Mouse (Mus musculus): Measurements from ENCODE around the gene Suclg2. TPM values are rescaled to one million over a fixed set of nuclear protein-coding genes. Genes with fewer than 3 reads are reported as not detected.

Suclg2 gene
- polyA plus RNA-seq, 1 experiment from 2014 or later: 18.3 TPM

DNA sequence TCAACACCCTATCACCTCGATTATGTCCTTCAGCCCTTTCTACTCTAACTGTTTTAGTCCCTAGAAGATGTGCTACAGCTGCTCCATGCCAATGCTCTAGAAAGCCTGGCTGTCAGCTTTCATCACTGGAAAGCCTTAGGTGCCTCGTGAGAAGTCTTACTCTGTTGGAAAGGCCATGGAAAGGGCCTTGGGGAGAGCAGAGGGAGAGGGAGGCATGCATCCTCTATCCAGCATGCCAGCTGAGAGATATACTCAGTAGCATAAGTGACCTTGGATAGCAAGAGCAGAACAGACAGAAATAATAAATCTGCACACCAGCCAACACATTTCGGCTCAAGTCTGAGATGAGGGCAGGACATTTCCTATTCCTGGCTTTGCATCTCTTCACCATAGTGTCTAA, 173.3 kb downstream of the Suclg2 start:
- no peaks in the 10 kb centered on the region for H3K36me3 ChIP-seq (ENCODE audit: control insufficient read depth, insufficient read depth, low read length)
- no peak overlapping the region for H3K27ac ChIP-seq (ENCODE audit: low read depth, low read length)
- no peak overlapping the region for H3K9ac ChIP-seq (ENCODE audit: low read depth, low read length)
- H3K27me3 ChIP-seq (replicated peaks; ENCODE audit: control insufficient read depth, insufficient read depth, low read length): no peaks in the 10 kb centered on the region; the same call in none of the 2 replicates
- H3K4me3 ChIP-seq (ENCODE audit: low read length): no peak overlapping the region
- H3K9me3 ChIP-seq (ENCODE audit: control insufficient read depth, low read length): no peaks in the 10 kb centered on the region
- 78% methylated on average over 3 of the region's 3 CpGs for WGBS
- ATAC-seq: no peak
- no peaks in the 10 kb centered on the region; the same call in 1 of the 2 replicates for H3K4me1 ChIP-seq (ENCODE audit: control insufficient read depth, insufficient read depth, low read depth, low read length)
- H3K4me2 ChIP-seq (ENCODE audit: low read length): no peak overlapping the region

DNA sequence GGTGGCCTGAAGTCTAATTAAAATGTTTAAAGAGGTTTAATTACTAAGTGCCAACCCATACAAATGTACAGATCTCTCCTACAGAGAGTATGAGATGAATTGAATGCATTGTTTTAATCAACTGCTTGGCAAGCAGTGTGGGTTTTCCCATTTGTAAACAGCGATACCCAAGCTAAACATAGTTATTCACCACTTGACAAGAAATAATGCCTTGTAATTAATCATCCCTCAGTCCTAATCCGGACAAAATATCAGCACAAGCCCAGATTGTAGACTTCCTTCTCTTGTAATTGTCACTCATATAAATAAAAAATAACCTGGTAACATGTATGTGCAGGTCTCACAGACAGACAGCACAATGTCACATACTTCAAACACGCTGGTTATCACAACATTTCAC, 183.4 kb downstream of the Suclg2 start:
- H3K9ac ChIP-seq (ENCODE audit: low read depth, low read length): no peak overlapping the region
- H3K9me3 ChIP-seq (ENCODE audit: control insufficient read depth, low read length): no peaks in the 10 kb centered on the region
- WGBS: 59% methylated on average over 3 of the region's 3 CpGs
- no peaks in the 10 kb centered on the region for H3K27me3 ChIP-seq (replicated peaks; ENCODE audit: control insufficient read depth, insufficient read depth, low read length)
- H3K27ac ChIP-seq (ENCODE audit: low read depth, low read length): no peak overlapping the region
- H3K4me2 ChIP-seq (ENCODE audit: low read length): no peak overlapping the region
- no peak overlapping the region for H3K4me3 ChIP-seq (ENCODE audit: low read length)
- H3K4me1 ChIP-seq (ENCODE audit: control insufficient read depth, insufficient read depth, low read depth, low read length): no peaks in the 10 kb centered on the region
- H3K36me3 ChIP-seq (ENCODE audit: control insufficient read depth, insufficient read depth, low read length): no peaks in the 10 kb centered on the region
- ATAC-seq: no peak

DNA sequence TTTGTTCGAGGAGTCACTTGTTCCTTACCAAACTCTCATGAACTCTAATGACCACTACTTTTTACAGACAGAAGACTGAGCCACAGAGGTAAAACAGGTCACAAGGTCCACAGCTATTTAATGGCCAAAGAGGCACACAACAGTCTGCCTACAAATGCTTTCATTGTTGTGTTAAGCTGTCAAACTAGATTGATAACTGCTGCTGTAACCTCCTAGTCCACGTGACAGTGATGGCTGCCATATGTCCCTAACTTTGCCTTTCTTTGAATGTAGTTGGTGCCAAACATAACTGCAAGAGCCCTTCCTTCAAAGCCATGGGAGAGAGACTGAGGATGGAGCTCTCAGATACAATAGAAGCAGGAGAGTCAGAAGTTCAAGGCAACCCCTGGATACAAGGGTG, 198.8 kb downstream of the Suclg2 start:
- no peak overlapping the region for H3K9ac ChIP-seq (ENCODE audit: low read depth, low read length)
- no peaks in the 10 kb centered on the region for H3K9me3 ChIP-seq (ENCODE audit: control insufficient read depth, low read length)
- no peak overlapping the region for H3K27ac ChIP-seq (ENCODE audit: low read depth, low read length)
- H3K36me3 ChIP-seq (ENCODE audit: control insufficient read depth, insufficient read depth, low read length): no peaks in the 10 kb centered on the region
- no peak overlapping the region for H3K4me3 ChIP-seq (ENCODE audit: low read length)
- ATAC-seq: no peak
- no peak overlapping the region for H3K4me2 ChIP-seq (ENCODE audit: low read length)
- H3K4me1 ChIP-seq (ENCODE audit: control insufficient read depth, insufficient read depth, low read depth, low read length): peaks cover 3% of the 10 kb centered on the region; the same call in 1 of the 2 replicates
- H3K27me3 ChIP-seq (replicated peaks; ENCODE audit: control insufficient read depth, insufficient read depth, low read length): no peaks in the 10 kb centered on the region
- WGBS: 56% methylated on average over 2 of the region's 2 CpGs

DNA sequence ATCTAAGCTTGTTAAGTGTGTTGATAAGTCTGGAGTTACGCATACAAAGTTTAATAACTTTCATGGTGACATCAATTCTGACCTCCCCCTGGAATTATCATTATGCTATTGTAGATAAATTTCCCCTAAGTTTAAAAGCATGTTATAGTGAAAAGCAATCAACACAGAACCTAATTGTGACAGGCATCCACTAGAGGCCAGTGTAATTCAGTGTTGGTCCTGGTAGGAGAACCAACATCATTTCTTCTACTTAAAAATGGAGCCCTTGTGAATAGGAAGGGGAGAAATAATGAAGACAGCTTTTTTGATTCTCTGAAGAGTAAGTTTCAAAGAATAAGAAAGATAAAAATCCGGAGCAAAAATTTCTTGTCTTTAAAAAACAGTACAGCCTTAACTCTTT, 200.2 kb downstream of the Suclg2 start:
- Histone ChIP-seq H3K9me3 (ENCODE audit: control insufficient read depth, low read length) (no peaks in the 10 kb centered on the region), H3K27me3 (replicated peaks; ENCODE audit: control insufficient read depth, insufficient read depth, low read length) (no peaks in the 10 kb centered on the region), H3K4me1 (ENCODE audit: control insufficient read depth, insufficient read depth, low read depth, low read length) (peaks cover 3% of the 10 kb centered on the region; the same call in 1 of the 2 replicates), H3K4me3 (ENCODE audit: low read length) (no peak overlapping the region), H3K9ac (ENCODE audit: low read depth, low read length) (no peak overlapping the region), H3K27ac (ENCODE audit: low read depth, low read length) (no peak overlapping the region), H3K36me3 (ENCODE audit: control insufficient read depth, insufficient read depth, low read length) (no peaks in the 10 kb centered on the region), H3K4me2 (ENCODE audit: low read length) (no peak overlapping the region)
- ATAC-seq: no peak
- WGBS: 78% methylated on average over 2 of the region's 2 CpGs

DNA sequence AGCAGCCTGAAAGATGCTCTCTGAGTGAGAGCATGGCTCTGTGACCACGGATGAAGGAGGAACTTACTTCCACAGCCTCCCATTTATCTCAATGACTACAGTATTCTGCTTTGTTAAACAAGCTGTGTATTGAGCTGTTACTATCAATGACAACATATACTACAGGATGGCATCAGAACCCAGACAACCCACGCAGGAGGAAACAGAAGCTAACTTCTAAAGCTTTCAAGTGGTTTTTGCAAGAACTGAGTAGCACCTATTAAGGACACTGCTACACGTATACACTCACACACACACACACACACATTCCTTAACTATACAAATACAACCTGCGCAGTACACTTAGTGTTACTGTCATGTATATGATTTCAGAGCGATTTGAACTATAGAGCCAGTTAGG, 202.9 kb downstream of the Suclg2 start:
- Histone ChIP-seq H3K9ac (ENCODE audit: low read depth, low read length) (no peak overlapping the region), H3K27ac (ENCODE audit: low read depth, low read length) (no peak overlapping the region), H3K27me3 (replicated peaks; ENCODE audit: control insufficient read depth, insufficient read depth, low read length) (no peaks in the 10 kb centered on the region), H3K4me1 (ENCODE audit: control insufficient read depth, insufficient read depth, low read depth, low read length) (peaks cover 3% of the 10 kb centered on the region; the same call in 1 of the 2 replicates), H3K36me3 (ENCODE audit: control insufficient read depth, insufficient read depth, low read length) (no peaks in the 10 kb centered on the region), H3K9me3 (ENCODE audit: control insufficient read depth, low read length) (no peaks in the 10 kb centered on the region), H3K4me3 (ENCODE audit: low read length) (no peak overlapping the region), H3K4me2 (ENCODE audit: low read length) (no peak overlapping the region)
- WGBS: 78% methylated on average over 5 of the region's 5 CpGs
- no peak for ATAC-seq

DNA sequence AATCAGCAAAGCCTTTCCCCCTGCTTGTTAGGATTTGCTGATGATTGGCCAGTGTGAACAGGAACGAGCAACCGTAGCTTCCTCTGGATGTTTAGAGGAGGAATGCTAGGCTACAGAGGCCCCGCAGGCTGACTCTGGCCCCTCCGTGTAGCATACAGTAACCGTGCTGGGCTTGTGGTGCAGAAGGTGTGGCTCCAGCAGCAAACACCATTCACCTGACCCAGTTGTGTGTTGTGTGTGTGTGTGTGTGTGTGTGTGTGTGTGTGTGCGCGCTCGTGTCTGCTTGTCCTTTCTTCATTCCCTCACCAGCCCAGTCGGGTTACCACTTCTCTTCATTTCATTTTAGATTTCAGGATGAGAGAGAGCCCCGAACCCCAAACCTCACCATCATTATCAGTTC, 203.9 kb downstream of the Suclg2 start:
- Histone ChIP-seq H3K9ac (ENCODE audit: low read depth, low read length) (no peak overlapping the region), H3K9me3 (ENCODE audit: control insufficient read depth, low read length) (no peaks in the 10 kb centered on the region), H3K27ac (ENCODE audit: low read depth, low read length) (no peak overlapping the region), H3K4me2 (ENCODE audit: low read length) (no peak overlapping the region), H3K4me3 (ENCODE audit: low read length) (no peak overlapping the region), H3K4me1 (ENCODE audit: control insufficient read depth, insufficient read depth, low read depth, low read length) (peaks cover 3% of the 10 kb centered on the region; the same call in 1 of the 2 replicates), H3K36me3 (ENCODE audit: control insufficient read depth, insufficient read depth, low read length) (no peaks in the 10 kb centered on the region), H3K27me3 (replicated peaks; ENCODE audit: control insufficient read depth, insufficient read depth, low read length) (no peaks in the 10 kb centered on the region)
- no peak for ATAC-seq
- WGBS: 94% methylated on average over 10 of the region's 10 CpGs

DNA sequence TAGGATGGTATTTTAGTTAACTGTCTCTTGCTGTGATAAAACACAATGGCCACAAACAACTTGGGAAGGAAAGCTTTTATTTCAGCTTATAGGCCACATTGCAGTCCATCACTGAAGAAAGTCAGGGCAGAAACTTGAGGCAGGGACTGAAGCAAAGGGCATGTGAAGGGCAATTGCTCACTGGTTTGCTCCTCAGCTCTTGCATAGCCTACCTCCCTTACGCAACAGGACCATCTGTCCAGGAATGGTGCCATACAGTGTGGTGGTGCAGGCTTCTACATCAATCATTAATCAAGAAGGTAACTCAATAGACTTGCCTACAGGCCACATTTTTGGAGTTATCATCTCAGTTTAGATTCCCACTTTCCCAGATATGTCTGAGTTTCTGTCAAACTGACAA, 206.9 kb downstream of the Suclg2 start:
- Histone ChIP-seq H3K9ac (ENCODE audit: low read depth, low read length) (no peak overlapping the region), H3K36me3 (ENCODE audit: control insufficient read depth, insufficient read depth, low read length) (no peaks in the 10 kb centered on the region), H3K27ac (ENCODE audit: low read depth, low read length) (no peak overlapping the region), H3K4me2 (ENCODE audit: low read length) (no peak overlapping the region), H3K27me3 (replicated peaks; ENCODE audit: control insufficient read depth, insufficient read depth, low read length) (no peaks in the 10 kb centered on the region), H3K4me3 (ENCODE audit: low read length) (no peak overlapping the region), H3K4me1 (ENCODE audit: control insufficient read depth, insufficient read depth, low read depth, low read length) (peaks cover 3% of the 10 kb centered on the region; the same call in 1 of the 2 replicates), H3K9me3 (ENCODE audit: control insufficient read depth, low read length) (no peaks in the 10 kb centered on the region)
- ATAC-seq: no peak
- 100% methylated on average over 1 of the region's 1 CpGs for WGBS

DNA sequence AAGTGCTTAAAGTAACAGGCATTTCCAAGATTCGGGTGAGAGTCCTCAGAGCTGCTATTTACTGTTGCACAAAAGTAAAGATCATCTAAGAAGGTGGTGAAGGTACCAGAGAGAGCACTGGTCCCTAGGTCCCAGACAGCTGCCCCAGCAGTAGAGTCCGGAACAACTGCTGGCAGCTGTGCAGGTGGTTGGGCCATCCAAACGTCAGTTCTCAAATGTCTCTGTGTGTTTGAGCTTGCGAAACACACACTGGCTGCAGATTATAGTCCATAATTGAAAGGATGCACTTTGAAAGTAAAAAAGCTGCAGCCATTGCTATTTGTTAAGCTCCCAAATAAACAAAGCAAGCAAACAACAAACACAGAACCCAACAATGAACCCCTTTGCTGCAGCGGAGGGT, 217.8 kb downstream of the Suclg2 start:
- 63% methylated on average over 5 of the region's 5 CpGs for WGBS
- Histone ChIP-seq H3K9me3 (ENCODE audit: control insufficient read depth, low read length) (no peaks in the 10 kb centered on the region), H3K4me1 (ENCODE audit: control insufficient read depth, insufficient read depth, low read depth, low read length) (peaks cover 6% of the 10 kb centered on the region), H3K27ac (ENCODE audit: low read depth, low read length) (no peak overlapping the region), H3K9ac (ENCODE audit: low read depth, low read length) (no peak overlapping the region), H3K4me2 (ENCODE audit: low read length) (no peak overlapping the region), H3K36me3 (ENCODE audit: control insufficient read depth, insufficient read depth, low read length) (no peaks in the 10 kb centered on the region), H3K27me3 (replicated peaks; ENCODE audit: control insufficient read depth, insufficient read depth, low read length) (no peaks in the 10 kb centered on the region), H3K4me3 (ENCODE audit: low read length) (no peak overlapping the region)
- ATAC-seq: no peak

DNA sequence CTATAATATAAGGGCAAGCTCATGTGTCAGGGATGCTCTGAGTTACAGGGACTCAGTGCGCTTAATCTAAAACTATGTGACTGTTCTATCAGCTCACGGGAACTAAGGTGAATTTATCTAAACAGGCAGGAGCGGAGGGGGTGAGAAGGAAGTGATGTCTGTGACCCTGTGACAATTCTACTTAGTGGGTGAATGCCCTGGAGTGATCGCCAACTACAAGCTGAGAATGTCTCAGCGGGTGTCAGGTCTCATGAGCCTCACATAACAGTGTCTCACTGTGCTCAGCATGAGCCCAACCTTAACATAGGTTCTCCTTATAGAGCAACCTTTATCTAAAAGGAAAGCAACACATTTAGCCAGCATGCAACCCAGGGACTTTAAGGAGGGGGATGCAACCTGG, 219.0 kb downstream of the Suclg2 start:
- Histone ChIP-seq H3K9ac (ENCODE audit: low read depth, low read length) (no peak overlapping the region), H3K9me3 (ENCODE audit: control insufficient read depth, low read length) (no peaks in the 10 kb centered on the region), H3K4me3 (ENCODE audit: low read length) (no peak overlapping the region), H3K36me3 (ENCODE audit: control insufficient read depth, insufficient read depth, low read length) (no peaks in the 10 kb centered on the region), H3K4me2 (ENCODE audit: low read length) (no peak overlapping the region), H3K4me1 (ENCODE audit: control insufficient read depth, insufficient read depth, low read depth, low read length) (peaks cover 6% of the 10 kb centered on the region), H3K27ac (ENCODE audit: low read depth, low read length) (no peak overlapping the region), H3K27me3 (replicated peaks; ENCODE audit: control insufficient read depth, insufficient read depth, low read length) (no peaks in the 10 kb centered on the region)
- WGBS: 67% methylated on average over 5 of the region's 5 CpGs
- no peak for ATAC-seq

All from hindbrain, embryonic 16.5 days (tissue).